Mouse (Mus musculus) midbrain, embryonic 15.5 days (tissue): ENCODE data around the gene Actb. TPM values are rescaled to one million over a fixed set of nuclear protein-coding genes. Genes with fewer than 3 reads are reported as not detected.
A peak's percentile ranks its signal among the peaks of the same experiment; 100 is the strongest.

ENCODE experiments used
- ATAC-seq: fragments of 200-750 bp; cut with Nextera tagmentation; replicated peaks from 2 replicates; pipeline ENCODE4 v1.8.0; 2017; ENCODE audit warnings: moderate TSS enrichment
- H3K27ac ChIP-seq: fragments of 300-500 bp; sonication (generic); 2 replicates; pipeline ENCODE4 v1.5.1; 2015; ENCODE audit warnings: mild to moderate bottlenecking, inconsistent platforms
- H3K27me3 ChIP-seq: fragments of 300-500 bp; sonication (generic); replicated peaks from 2 replicates; pipeline ENCODE4 v1.6.1; 2015; ENCODE audit warnings: inconsistent platforms
- H3K36me3 ChIP-seq: fragments of 300-500 bp; sonication (generic); replicated peaks from 2 replicates; pipeline ENCODE4 v1.6.1; 2015; ENCODE audit warnings: inconsistent platforms
- H3K4me1 ChIP-seq: fragments of 300-500 bp; sonication (generic); 2 replicates; pipeline ENCODE4 v1.6.1; 2015; ENCODE audit warnings: inconsistent platforms
- H3K4me2 ChIP-seq: fragments of 300-500 bp; sonication (generic); 2 replicates; pipeline ENCODE4 v1.6.1; 2015; ENCODE audit warnings: inconsistent platforms, mild to moderate bottlenecking, moderate library complexity
- H3K4me3 ChIP-seq: fragments of 300-500 bp; sonication (generic); 2 replicates; pipeline ENCODE4 v1.5.1; 2015; ENCODE audit warnings: mild to moderate bottlenecking, inconsistent platforms
- H3K9ac ChIP-seq: fragments of 300-500 bp; sonication (generic); 2 replicates; pipeline ENCODE4 v1.6.1; 2015; ENCODE audit warnings: mild to moderate bottlenecking, inconsistent platforms
- H3K9me3 ChIP-seq: fragments of 300-500 bp; sonication (generic); 2 replicates; pipeline ENCODE4 v1.6.1; 2016; ENCODE audit warnings: inconsistent platforms
- WGBS: fragments of 180-500 bp; shearing (Covaris S2); methylation state at CpG from one replicate; pipeline ENCODE4 v1.1.7; 2015; ENCODE audit warnings: mixed read lengths; 5-methylcytosine and 5-hydroxymethylcytosine counted together
- polyA plus RNA-seq: library from polyadenylated mRNA; unstranded; fragments of >200 nt; fragmentation: Nextera tagmentation; extraction: Ambion mirVana; gene quantifications from 2 replicates; pipeline ENCODE4 v1.2.1, GENCODE M21; 2015

Gene Actb
- polyA plus RNA-seq, 1 experiment from 2014 or later: 14,272 TPM

DNA sequence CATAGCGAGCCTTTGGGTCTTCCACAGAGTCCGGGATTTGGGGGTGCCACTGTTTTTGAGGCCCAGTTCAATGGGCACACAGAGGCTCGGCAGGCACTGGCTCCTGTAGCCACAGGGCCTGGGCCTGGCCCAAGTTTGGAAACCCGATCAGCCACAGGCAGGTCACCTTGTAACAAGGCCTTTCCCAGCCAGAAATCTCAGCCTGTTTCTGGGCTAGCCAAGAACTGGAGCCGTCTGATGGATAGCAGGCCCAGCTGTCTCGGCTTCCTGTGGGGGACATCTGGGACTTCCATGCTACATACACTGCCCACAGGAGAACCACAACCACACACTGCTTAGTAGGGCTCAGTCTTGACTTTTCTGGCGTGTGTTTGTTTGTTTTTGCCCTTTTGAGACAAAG lies 10.0 kb upstream of the Actb start:
- H3K36me3 ChIP-seq: no peaks in the 10 kb centered on the region
- no peak for ATAC-seq

DNA sequence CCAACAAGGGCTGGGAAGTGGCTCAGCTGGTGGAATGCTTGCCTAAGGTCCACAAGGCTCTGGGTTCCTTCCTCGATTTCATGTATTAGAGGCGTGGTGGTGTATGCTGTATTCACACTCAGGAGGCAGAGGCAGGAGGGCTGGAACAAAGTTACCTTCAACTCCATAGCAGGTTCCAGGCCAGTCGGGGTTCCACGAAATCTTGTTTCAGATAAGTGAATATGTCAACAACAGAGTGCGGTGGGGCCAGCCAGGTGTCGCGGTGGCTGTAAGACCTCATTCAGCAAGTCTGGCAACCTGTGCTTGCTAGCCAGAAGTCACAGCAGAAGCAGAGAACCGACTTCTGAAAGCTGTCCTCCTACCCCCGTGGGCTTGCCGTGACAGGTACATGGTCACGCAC lies 8.7 kb upstream of the Actb start:
- Histone ChIP-seq H3K4me1 (no peaks in the 10 kb centered on the region), H3K27ac (no peak overlapping the region), H3K9me3 (no peaks in the 10 kb centered on the region), H3K4me2 (no peak overlapping the region), H3K9ac (no peak overlapping the region), H3K36me3 (no peaks in the 10 kb centered on the region), H3K27me3 (no peaks in the 10 kb centered on the region), H3K4me3 (no peak overlapping the region)
- ATAC-seq: no peak
- WGBS: 92% methylated on average over 11 of the region's 11 CpGs

More for the DNA sequence above, 10.0 kb upstream of the Actb start:
- H3K27me3 ChIP-seq: no peaks in the 10 kb centered on the region
- no peak overlapping the region for H3K27ac ChIP-seq
- no peaks in the 10 kb centered on the region for H3K4me1 ChIP-seq
- H3K9ac ChIP-seq: no peak overlapping the region
- no peak overlapping the region for H3K4me2 ChIP-seq
- H3K4me3 ChIP-seq: no peak overlapping the region
- no peaks in the 10 kb centered on the region for H3K9me3 ChIP-seq
- 82% methylated on average over 7 of the region's 7 CpGs for WGBS

DNA sequence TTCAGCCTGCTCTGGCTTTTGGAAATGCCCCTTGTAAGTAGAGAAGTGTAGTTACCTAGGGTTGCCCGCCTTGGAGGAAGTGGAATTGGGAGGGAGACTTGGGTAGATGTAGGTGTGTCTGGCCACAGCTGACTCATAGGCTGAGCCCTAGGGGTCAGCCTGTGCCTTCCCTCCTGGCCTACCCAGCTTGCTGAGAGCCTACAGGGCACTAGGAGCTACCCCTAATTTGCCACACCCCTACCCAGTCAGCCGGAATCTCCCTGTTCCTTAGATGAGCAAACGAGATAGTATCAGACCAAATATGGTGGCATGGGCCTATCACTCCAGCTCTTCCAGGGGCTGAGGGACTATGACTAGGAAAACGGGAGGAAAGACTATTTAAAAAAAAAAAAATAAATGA lies 6.2 kb upstream of the Actb start:
- 82% methylated on average over 4 of the region's 4 CpGs for WGBS
- ATAC-seq: no peak
- H3K9me3 ChIP-seq: no peaks in the 10 kb centered on the region
- H3K4me1 ChIP-seq: peaks cover 11% of the 10 kb centered on the region
- H3K4me2 ChIP-seq: no peak overlapping the region
- H3K36me3 ChIP-seq: no peaks in the 10 kb centered on the region
- no peak overlapping the region for H3K27ac ChIP-seq
- H3K9ac ChIP-seq: no peak overlapping the region
- no peak overlapping the region for H3K4me3 ChIP-seq
- no peaks in the 10 kb centered on the region for H3K27me3 ChIP-seq

DNA sequence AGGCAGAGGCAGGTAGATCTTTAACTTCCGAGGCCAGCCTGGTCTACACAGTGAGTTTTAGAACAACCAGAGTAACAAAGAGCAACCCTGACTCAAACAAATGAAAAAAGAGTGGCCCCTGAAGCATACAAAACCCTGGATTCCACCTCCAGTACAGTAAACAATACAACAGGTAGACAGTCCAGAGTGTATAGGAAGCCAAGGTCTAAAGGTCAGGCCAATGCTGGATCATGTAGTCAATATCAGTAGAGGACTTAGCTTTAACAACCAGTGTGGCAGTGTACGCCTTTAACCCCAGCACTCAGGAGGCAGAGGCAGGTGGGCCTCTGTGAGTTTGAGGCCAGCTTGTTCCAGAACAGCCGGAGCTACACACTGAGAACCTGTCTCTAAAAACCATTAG lies 5.8 kb upstream of the Actb start:
- Histone ChIP-seq H3K9me3 (no peaks in the 10 kb centered on the region), H3K4me3 (no peak overlapping the region), H3K36me3 (no peaks in the 10 kb centered on the region), H3K27ac (no peak overlapping the region), H3K4me1 (peaks cover 15% of the 10 kb centered on the region), H3K4me2 (no peak overlapping the region), H3K9ac (no peak overlapping the region), H3K27me3 (no peaks in the 10 kb centered on the region)
- no peak for ATAC-seq
- 91% methylated on average over 3 of the region's 3 CpGs for WGBS

DNA sequence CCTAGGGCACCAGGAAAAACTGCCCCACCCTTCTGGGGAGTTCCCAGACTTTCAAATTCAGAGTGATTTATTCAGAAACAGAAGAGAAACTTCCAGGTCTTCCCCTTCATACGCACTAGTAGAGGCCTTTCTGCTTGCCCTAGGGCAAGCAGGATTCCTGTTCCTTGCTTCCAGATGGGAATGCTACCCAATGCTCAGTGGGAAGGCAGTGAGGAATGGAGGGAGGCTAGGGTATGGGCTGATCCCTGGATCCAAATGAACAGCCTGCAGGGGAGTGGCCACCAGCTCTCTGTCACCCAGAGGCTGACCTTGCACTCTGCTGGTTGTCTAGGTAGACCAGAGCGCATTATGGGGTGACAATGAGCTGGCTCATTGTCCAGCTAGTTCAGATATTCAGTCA lies 5.1 kb upstream of the Actb start:
- Histone ChIP-seq H3K4me2 (no peak overlapping the region), H3K9me3 (no peaks in the 10 kb centered on the region), H3K36me3 (no peaks in the 10 kb centered on the region), H3K27ac (no peak overlapping the region), H3K27me3 (no peaks in the 10 kb centered on the region), H3K9ac (no peak overlapping the region), H3K4me3 (no peak overlapping the region), H3K4me1 (peaks cover 19% of the 10 kb centered on the region)
- ATAC-seq: no peak
- WGBS: 86% methylated on average over 2 of the region's 2 CpGs

DNA sequence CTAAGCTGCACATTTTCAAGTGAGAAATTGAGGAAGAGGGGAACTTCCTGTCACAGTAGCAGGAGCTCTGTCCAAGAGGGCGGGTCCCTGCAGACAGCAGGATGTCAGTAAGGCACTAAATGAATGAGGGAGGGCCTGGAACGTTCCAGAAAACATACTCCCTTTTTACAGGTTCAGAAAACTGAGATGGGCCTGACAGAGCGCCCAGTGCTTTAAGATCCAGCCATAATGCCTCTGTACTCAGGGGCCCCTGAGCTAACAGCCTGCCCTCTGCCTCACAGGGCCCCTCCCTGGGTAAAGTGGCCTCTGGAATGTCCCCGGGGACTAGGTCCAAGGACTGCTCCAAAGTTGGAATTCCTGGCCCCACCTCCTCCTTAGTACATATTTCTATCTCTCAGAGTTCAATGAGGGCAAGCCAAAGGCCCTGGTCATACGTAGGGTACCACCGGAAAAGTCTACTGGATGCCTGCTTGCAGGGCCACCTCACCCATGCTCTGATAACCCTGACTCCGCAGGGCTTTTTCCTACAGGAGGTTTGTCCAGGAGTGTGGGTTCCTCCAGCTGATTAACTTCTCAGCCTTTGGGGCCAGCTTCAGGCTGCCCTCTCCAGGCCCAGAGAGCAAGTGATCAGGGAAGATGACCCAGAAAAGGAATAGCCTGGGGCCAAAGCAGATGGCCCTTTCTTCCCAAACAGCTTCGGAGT lies 3.2 kb upstream of the Actb start:
- no peaks in the 10 kb centered on the region for H3K9me3 ChIP-seq
- H3K9ac ChIP-seq: no peak overlapping the region
- peaks cover 6% of the 10 kb centered on the region; the same call in 1 of the 2 replicates for H3K36me3 ChIP-seq
- H3K4me3 ChIP-seq: no peak overlapping the region
- 69% methylated on average over 8 of the region's 8 CpGs for WGBS
- ATAC-seq: no peak
- peak overlapping the region; percentile 52 for H3K27ac ChIP-seq
- no peak overlapping the region for H3K4me2 ChIP-seq
- H3K27me3 ChIP-seq: no peaks in the 10 kb centered on the region
- H3K4me1 ChIP-seq: peaks cover 22% of the 10 kb centered on the region

DNA sequence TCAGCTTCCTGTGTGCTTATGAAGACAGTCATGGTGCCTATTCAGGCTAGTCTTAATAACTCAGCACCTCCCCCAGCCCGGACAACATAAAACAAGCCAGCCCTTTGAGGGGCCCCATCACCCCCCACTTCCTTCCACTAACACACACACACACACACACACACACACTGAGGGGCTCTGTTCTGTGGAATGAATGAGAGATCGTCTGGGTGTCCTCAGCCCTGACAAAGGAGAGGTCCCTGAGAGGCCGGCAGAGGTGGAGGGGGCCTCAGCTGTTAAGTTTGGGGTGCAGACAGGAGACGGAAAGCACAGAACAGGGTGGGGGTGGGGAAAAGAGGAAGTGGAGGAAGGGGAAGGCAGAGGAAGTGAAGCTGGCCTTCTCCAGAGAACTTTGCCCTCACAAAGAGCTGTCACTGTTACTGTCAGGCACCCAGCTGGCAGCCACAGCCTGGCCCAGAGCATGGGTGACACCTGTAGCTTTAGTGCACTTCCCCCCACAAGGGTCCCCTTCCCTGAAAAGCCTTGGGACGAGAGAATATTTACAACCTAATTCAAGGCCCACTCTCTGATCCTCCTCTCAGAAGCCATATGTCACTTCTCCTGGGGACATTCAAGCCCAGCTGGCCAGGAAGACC lies 2.5 kb upstream of the Actb start:
- no peak for ATAC-seq
- Histone ChIP-seq H3K27me3 (no peaks in the 10 kb centered on the region), H3K27ac (peak overlapping the region; percentile 52), H3K9me3 (no peaks in the 10 kb centered on the region), H3K9ac (no peak overlapping the region), H3K4me1 (peaks cover 29% of the 10 kb centered on the region), H3K36me3 (peaks cover 13% of the 10 kb centered on the region), H3K4me2 (no peak overlapping the region), H3K4me3 (no peak overlapping the region)
- WGBS: 33% methylated on average over 5 of the region's 5 CpGs

DNA sequence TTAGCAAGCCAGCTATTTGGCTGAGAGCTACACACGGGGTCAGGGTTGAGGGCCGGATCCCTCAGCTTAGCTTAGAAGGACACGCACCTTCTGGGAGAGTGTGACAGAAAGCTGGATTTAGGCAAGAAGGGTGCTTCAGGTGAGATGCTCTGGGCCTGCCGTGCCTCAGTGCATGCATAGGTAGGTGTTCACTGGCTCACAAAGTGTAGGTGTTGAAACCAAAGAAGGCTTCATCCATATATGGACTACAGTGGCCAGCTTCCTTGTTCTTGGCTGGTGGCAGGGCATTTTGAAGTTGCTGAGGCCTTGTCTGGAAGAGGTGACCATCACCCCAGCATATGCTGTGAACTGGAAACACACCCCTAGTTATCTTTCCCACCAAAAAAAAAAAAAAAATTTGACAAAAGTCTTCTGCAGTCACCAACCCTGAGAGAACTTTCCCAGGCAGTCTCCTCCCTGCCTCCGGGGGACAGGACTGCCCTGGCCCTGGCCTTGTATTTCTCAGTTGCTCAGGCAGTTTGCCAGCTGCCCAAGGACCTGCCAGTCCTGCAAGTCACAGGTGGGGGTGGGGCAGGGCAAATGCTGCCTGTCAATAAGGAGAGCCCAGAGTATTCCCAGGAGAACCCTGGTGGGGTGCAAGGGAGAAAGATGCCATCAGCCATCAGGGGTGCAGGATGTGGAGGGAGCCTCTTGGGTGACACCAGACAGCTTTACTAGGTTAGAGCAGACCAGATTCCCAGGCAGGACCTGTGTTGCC lies 1.4 kb upstream of the Actb start:
- Histone ChIP-seq H3K27me3 (no peaks in the 10 kb centered on the region), H3K4me2 (peak overlapping the region; percentile 79), H3K4me3 (no peak overlapping the region; the same call in 1 of the 2 replicates), H3K9ac (no peak overlapping the region; the same call in 1 of the 2 replicates), H3K9me3 (no peaks in the 10 kb centered on the region), H3K4me1 (peaks cover 37% of the 10 kb centered on the region), H3K36me3 (peaks cover 21% of the 10 kb centered on the region), H3K27ac (peak overlapping the region; percentile 100)
- no peak for ATAC-seq
- WGBS: 74% methylated on average over 5 of the region's 5 CpGs

DNA sequence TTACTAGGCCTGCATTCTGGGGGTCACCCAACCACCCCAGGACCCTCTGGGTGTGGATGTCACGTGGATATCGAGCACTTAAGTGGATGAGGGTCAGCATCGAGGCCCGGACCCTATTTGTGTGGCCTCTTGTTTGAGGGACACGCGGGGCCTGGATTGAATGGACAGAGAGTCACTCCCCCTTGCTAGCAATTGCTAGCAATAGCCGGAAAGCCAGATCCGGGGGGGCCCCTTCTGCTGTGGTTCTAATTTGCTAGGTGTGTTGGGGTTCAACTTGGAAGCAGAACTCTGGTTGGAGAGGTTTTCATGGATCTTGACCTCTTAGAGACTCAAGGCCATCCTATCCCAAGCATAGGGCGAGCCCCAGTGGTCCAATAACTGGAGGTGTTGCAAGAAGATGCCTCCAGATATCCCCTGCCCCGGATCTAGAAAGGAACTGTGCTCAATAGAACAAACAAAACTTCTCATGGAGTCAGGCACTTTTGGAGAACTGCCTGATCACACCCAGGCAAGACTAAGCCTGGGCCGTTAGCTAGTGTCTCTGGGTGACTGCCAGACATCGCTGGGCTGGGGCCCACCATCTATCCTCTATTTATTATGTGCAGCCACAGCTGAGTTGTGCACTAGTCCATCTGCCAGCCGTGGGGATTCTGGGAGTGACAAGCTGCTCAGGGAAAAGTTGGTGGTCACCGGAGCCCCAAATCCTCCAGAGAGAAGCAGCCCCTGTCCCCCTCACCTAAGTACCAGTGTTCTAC lies 671 bp upstream of the Actb start:
- WGBS: 19% methylated on average over 14 of the region's 14 CpGs
- H3K4me1 ChIP-seq: peaks cover 44% of the 10 kb centered on the region
- ATAC-seq: peak; percentile 9; the same call in 1 of the 2 replicates

DNA sequence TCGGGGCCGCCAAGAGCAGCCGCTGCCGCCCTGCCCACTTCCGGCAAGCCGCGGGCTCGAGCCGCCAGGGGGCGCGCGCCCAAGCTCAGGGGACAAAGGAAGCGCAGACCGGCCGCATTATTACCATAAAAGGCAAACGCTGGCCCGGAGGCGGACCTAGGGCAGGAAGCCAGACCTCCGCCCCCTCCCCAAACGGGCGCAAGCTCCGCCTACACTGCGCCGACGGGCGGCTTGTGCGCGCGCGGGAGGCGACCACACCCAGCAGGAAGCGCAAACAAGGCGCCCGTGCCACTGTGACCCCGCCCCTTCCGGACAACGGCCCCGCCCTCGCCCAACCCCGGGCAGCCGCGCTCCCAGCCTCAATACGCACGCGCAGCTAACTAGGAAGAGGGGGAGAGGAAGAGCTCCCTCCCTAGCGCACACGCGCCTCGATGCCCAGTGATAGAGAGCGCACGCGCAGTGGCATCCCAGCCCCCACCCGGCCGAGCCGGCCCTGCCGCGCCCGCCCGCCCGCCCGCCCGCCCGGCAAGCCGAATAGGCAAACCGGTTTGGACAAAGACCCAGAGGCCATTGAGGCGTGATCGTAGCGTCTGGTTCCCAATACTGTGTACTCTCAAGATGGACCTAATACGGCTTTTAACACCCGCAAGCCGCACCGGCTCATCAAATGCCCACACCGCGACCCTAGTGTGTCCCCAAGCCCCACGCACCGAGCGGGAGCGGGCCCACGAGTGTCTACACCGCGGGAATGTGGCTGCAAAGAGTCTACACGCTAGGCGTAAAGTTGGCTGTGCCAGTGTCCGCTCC lies 626 bp downstream of the Actb start:
- Histone ChIP-seq H3K9me3 (no peaks in the 10 kb centered on the region), H3K9ac (peak overlapping the region; percentile 99), H3K4me2 (peak overlapping the region; percentile 86), H3K4me3 (peak overlapping the region; percentile 96), H3K36me3 (peaks cover 39% of the 10 kb centered on the region), H3K27ac (peak overlapping the region; percentile 100), H3K4me1 (peaks cover 53% of the 10 kb centered on the region), H3K27me3 (no peaks in the 10 kb centered on the region)
- peak; percentile 86 for ATAC-seq
- WGBS: 0% methylated on average over 61 of the region's 84 CpGs

More for the DNA sequence above, 671 bp upstream of the Actb start:
- H3K9me3 ChIP-seq: no peaks in the 10 kb centered on the region
- peaks cover 29% of the 10 kb centered on the region for H3K36me3 ChIP-seq
- peak overlapping the region; percentile 100 for H3K27ac ChIP-seq
- no peaks in the 10 kb centered on the region for H3K27me3 ChIP-seq
- peak overlapping the region; percentile 96 for H3K4me3 ChIP-seq
- H3K4me2 ChIP-seq: peak overlapping the region; percentile 79
- H3K9ac ChIP-seq: peak overlapping the region; percentile 65

DNA sequence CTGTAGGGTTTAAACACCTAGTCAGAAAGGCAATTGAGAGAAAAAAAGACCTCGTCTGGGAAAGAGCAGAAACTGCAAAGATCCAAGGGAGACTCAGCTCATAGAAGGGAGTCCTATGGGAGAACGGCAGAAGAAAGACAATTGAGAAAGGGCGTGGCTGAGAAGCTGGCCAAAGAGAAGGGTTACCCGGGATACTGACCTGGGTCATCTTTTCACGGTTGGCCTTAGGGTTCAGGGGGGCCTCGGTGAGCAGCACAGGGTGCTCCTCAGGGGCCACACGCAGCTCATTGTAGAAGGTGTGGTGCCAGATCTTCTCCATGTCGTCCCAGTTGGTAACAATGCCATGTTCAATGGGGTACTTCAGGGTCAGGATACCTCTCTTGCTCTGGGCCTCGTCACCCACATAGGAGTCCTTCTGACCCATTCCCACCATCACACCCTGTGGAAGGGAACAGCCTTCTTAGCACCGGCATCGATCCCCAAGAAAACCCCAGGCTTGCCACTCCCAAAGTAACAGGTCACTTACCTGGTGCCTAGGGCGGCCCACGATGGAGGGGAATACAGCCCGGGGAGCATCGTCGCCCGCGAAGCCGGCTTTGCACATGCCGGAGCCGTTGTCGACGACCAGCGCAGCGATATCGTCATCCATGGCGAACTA lies 1.4 kb downstream of the Actb start:
- Histone ChIP-seq H3K4me1 (peaks cover 53% of the 10 kb centered on the region), H3K4me3 (peak overlapping the region; percentile 96), H3K9me3 (no peaks in the 10 kb centered on the region), H3K9ac (peak overlapping the region; percentile 99), H3K27ac (peak overlapping the region; percentile 100), H3K4me2 (peak overlapping the region; percentile 86), H3K27me3 (no peaks in the 10 kb centered on the region), H3K36me3 (peaks cover 46% of the 10 kb centered on the region)
- 5% methylated on average over 27 of the region's 27 CpGs for WGBS
- ATAC-seq: peak; percentile 9
